Mouse (Mus musculus) CH12F3 (cell line): Measurements from ENCODE around the gene Slc7a1.
"Not testable (repeated sequence)": the region's sequence is repeated elsewhere in the genome, so short reads cannot be mapped to it uniquely, and the experiment has no call there.

Experiments used
- in situ Hi-C: fragments of 300-500 bp; cut with MboI; formaldehyde crosslinking; loops from 2 replicates; pipeline ENCODE4 v1.14.3; 2020; ENCODE audit warnings: low sequenced_read_pairs

The Slc7a1 gene

GRCm38 (mm10) chr5:148331229-148331776 lies 68.4 kb downstream of the Slc7a1 start:
- in situ Hi-C loops = no loop called here

GRCm38 (mm10) chr5:148328982-148329381 lies 70.7 kb downstream of the Slc7a1 start:
- in situ Hi-C loops = no loop called here

- in situ Hi-C loops = not testable (repeated sequence)
These were observed 73.4 kb downstream of the Slc7a1 start for GRCm38 (mm10) chr5:148326295-148326694.

GRCm38 (mm10) chr5:148325317-148325885 lies 74.3 kb downstream of the Slc7a1 start:
- in situ Hi-C loops = no loop called here

GRCm38 (mm10) chr5:148314931-148315330 lies 84.8 kb downstream of the Slc7a1 start:
- in situ Hi-C loops = no loop called here

- in situ Hi-C loops = no loop called here
These were observed 87.3 kb downstream of the Slc7a1 start for GRCm38 (mm10) chr5:148312443-148312842.

GRCm38 (mm10) chr5:148310790-148311189 lies 88.9 kb downstream of the Slc7a1 start:
- in situ Hi-C loops = no loop called here

- in situ Hi-C loops = no loop called here
These were observed 95.6 kb downstream of the Slc7a1 start for GRCm38 (mm10) chr5:148304112-148304511.

- in situ Hi-C loops = no loop called here
These were observed 96.7 kb downstream of the Slc7a1 start for GRCm38 (mm10) chr5:148302968-148303367.

GRCm38 (mm10) chr5:148293346-148293745 lies 106.4 kb downstream of the Slc7a1 start:
- in situ Hi-C loops = no loop called here

GRCm38 (mm10) chr5:148292862-148293261 lies 106.8 kb downstream of the Slc7a1 start:
- in situ Hi-C loops = no loop called here

- in situ Hi-C loops = no loop called here
These were observed 109.8 kb downstream of the Slc7a1 start for GRCm38 (mm10) chr5:148289951-148290350.

GRCm38 (mm10) chr5:148288804-148289203 lies 110.9 kb downstream of the Slc7a1 start:
- in situ Hi-C loops = no loop called here

GRCm38 (mm10) chr5:148287529-148287928 lies 112.2 kb downstream of the Slc7a1 start:
- in situ Hi-C loops = no loop called here

- in situ Hi-C loops = no loop called here
These were observed 116.1 kb downstream of the Slc7a1 start for GRCm38 (mm10) chr5:148283584-148283983.

- in situ Hi-C loops = no loop called here
These were observed 116.5 kb downstream of the Slc7a1 start for GRCm38 (mm10) chr5:148283177-148283576.

GRCm38 (mm10) chr5:148282631-148283030 lies 117.1 kb downstream of the Slc7a1 start:
- in situ Hi-C loops = no loop called here

GRCm38 (mm10) chr5:148282093-148282492 lies 117.6 kb downstream of the Slc7a1 start:
- in situ Hi-C loops = no loop called here

- in situ Hi-C loops = no loop called here
These were observed 119.4 kb downstream of the Slc7a1 start for GRCm38 (mm10) chr5:148280321-148280720.

GRCm38 (mm10) chr5:148278233-148278632 lies 121.5 kb downstream of the Slc7a1 start:
- in situ Hi-C loops = no loop called here
